Mouse (Mus musculus) megakaryocyte, embryonic 14.5 days (primary cell): Measurements from ENCODE around the gene Ado.

Experiments used
- FLI1 ChIP-seq: IDR thresholded peaks from 2 replicates; pipeline ENCODE4 v1.6.1; 2012; ENCODE audit warnings: low read length, inconsistent platforms, mixed read lengths
- GATA1 ChIP-seq: IDR thresholded peaks from 3 replicates; pipeline ENCODE4 v1.6.1; 2012; ENCODE audit warnings: mixed read lengths, low read length, inconsistent platforms, borderline replicate concordance

DNA sequence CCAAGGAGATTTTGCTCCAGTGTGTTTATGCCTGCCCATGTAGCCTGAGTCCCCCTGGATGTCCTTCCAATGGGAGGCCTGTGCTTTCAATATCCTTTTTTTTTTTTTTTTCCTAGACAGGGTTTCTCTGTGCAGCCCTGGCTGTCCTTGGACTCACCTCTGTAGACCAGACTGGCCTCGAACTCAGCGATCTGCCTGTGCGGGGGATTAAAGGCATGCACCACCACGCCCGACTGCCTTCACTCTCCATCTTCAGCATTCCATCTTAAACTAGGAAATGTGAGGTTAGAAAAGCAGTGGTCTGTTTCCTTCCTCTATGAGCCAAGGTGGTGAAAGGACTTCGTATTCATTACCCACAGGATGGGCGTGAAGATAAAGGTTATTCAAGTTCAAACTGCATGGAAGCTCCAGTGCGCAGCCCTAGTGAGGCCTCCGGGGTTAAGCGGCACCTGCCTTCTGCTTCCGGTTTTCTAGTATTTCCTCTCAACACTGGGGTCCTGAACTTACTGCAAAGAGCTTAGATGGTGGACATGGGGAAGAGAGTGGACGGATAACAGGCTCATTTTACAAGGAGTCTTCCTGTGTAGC, 33.0 kb upstream of the Ado start:
- no peak for TF ChIP-seq GATA1
- TF ChIP-seq FLI1, result no peak
